Mouse (Mus musculus) c-Kit-negative CD71-positive TER-119-positive erythroid progenitor cells, embryonic 14.5 days (primary cell): ENCODE data around the gene Mipol1.

Experiments
- DNase-seq: peaks from one replicate; pipeline ENCODE4 v3.0.0-alpha.2; 2013; ENCODE audit warnings: low read depth, low spot score

Gene Mipol1

DNA sequence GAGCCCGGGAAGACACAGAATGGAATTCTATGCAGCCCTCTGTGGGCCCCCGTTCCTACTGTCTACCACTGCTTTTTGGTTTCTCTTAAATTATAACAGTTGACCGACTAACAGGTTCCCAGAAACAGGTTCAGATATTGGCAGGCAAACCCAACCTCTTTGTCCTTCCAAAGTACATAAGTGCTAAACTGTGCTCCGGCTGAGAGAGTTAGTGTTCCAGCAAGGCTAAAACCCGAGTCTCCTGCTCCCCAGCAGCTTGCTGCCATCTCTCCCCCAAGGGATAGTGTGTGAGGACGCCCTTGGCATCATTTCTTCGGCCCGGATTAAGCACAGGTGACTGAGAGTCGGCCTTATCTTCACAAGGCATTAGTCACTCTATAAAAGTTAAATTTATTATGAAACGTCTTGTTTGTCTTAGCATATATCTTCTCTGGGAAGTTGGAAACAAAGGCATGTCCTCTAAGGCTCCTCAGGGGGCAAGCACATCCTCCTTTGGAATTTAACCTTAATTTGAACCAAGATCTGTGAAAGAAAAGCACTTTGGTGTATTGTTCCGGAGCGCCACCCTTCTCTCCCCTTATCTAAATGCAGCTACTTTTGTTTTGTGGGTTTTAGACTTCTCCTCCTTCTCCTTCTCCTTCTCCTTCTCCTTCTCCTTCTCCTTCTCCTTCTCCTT is 285.6 kb downstream of the Mipol1 start:
- DNase-seq = no peak

DNA sequence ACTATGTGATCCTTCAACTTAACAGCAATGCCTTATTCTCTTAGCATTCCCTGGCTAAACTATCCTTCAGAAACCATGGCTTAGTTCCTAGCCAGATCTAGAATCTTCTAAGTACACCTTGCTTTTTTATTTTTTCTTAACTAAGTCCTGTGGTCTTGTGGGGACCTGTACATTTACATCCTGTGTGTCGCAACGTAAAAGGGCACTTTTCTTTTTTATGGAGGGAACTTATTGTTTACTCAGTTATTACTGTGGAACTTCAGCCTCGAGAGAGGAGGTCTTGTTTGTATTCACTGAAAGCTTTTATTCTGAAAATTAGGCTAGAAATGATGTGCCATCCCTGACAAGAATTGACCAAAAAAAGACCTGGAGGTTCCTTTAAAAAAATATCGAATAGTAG is 298.1 kb downstream of the Mipol1 start:
- no peak for DNase-seq

DNA sequence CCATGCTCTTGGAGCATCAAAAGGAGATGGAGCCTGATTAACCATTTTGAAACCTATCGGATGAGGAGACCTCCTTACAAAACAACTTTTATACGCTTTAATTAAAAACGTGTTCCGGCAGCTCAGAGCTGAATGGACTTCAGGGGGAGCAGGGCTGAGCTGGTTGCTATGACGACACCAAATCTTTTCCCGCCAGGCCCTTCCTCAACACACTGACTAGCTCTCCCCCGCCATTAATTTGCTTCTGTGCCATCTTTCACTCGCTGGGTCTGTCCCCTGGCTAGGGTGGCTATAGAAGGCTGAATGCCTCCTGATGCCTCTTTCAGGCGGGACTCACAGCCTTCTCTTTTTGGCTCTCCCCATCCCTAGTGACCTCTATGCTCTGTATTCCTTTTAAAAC is 300.2 kb downstream of the Mipol1 start:
- DNase-seq = no peak

DNA sequence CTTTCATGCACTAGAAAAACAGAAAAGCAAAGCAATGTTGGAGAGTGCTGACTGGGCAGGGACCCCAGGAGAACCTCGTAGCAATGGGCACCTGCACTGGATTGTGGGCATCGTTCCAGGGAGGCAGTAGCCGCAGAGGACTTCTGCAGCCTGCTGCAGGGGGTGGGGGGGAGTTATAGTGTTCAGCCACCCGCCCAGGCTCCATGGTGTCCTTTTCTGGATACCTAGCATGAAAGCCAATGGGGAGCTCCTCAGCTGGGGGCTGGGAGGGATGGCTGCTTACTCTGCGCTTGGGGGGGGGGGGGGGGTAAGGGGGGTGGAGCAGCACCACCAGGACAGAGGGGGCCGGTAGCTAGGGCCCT is 304.3 kb downstream of the Mipol1 start:
- DNase-seq = no peak

DNA sequence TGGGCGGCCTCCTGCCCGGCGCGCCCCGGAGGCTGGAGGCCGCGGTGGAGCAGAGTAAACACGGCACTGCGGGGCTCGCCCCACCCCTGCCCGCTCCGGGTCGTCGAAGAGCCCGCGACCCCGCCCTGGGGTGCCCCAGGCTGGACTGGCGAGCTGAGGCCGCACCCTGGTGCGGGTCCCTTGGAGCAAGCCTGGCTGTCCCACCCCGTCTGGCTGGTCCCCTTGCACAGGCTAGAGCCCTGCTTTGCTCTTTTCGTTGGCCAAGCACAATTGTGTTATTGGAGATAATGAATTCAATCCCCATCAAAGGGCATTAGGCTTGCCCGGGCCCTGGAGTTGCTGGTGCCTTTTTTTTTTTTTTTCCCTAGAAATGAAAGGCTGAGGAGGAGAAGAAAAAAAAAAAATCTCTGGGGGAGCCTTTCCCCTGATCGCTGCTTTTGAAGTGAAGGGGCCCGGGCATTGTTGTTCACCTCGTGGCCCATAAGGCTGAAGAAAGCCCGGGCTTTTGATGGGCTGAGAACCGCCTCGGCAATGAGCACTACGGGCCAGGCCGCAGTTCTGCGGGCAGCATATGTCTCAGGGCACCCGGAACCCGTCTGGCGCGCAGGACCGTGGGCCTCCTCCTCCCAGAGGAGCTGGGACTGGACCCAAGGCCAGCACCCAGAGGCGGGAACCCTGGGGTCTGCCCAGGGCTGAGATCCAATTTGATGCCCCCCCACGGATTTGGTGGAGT is 304.8 kb downstream of the Mipol1 start:
- no peak for DNase-seq

DNA sequence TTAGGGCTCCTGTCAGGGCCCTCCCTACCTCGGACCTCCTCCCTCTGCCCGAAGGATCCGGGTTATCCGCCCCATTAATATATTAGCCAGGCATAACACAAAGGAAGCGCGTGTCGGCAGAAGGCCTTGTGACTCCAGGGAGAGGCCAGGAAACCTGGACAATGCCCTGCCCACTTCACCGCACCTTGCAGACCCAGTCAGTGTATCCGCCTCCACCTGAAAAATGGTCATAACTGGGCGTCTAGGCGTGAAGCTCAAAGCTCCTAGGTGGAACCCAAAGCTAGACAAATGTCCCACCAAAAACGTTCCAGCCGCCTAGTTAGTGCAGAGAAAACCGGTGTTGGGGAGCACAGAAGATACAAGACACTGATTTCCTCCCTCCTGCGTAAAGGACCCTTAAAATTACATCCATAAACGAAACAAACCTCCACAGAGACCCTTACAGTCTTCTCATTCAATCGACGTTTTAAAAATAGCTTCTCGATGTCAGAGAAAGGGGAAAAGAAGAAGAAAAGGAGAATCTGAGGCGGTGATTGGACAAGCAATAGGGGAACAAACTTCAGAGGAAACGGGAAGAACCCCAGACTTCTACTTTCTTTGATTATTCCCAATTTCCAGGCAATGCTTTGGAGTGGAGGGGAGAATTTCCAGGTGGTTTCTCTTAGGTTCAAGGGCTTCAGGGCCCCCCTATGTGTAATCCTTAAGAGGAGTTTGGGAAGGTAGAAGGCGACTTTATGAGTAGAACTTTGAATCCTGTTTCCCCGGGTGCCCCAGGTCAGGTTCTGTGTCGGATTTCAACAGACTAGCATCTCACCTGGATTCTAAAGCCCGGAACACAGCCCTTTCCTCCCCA is 306.1 kb downstream of the Mipol1 start:
- no peak for DNase-seq

DNA sequence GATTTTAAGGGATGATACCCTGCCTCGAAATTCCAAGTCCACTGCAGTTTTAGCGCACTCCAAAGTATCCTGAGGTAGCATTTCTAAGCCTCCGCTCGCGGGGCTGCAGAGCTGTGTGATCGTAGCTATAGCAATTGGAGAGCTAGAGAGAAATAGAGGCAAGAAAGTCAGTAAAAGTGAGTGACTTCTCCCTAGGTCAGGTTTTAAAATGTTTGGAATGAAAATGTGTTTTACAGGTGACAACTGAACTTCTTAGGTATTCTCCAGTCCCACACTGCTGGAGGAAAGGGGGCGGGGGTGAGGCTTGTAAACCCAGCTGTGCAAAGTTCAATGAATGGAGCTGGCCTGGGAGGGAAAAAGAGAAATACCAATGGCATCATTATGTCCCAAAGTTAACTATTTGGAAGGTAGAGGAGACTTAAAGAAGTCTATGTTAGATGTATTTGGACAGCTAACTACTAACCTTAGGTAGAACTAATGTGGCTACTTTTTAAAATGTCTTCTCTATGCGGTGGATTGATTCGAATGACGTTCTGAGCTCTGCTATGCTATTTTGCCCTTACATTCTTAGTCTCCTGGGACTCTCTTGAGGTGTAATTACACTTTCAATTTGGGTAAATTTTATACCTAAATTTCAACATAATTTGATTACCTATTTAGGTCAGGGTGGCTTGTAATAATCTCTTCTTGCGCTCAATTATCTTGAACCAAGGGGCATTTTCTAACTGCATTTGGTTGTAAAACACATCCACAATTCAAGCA is 306.9 kb downstream of the Mipol1 start:
- DNase-seq = no peak

DNA sequence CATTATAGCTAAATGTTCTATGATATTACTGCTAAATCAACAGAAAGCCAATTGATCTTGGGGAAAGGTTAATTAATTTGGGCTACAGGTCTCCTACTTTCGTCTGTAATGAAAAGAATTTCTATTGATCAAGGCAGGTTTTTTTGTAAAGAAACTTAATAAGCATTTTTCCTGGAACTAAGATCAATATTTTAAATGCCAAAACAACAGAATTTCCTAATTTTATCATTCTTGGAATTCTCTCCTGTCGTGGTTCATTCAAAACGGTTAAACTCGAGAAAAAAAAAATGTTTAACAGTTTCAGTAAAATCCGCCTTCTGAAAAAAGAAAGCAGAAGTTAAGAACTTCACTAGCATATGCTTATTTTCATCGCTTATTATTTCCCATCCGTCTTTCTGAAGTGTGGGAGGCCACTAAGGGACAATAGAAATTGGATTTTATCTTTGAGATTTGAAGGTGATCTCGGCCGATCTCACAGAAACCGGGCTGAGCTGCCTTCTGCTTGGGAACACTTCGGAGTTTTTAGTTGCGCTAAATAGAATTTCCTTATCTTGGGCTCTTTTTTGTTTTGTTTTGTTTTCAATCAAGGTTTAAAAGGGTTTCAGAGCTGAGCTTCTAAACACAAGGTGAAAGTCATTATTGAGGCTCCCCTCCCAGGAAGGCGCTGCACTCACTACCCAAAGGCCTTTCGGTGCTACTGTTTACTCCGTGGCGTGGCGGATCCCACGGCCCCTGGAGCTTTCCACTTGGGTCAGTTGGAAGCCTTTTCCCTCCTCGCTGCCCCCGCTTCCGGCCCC is 307.8 kb downstream of the Mipol1 start:
- DNase-seq = no peak

DNA sequence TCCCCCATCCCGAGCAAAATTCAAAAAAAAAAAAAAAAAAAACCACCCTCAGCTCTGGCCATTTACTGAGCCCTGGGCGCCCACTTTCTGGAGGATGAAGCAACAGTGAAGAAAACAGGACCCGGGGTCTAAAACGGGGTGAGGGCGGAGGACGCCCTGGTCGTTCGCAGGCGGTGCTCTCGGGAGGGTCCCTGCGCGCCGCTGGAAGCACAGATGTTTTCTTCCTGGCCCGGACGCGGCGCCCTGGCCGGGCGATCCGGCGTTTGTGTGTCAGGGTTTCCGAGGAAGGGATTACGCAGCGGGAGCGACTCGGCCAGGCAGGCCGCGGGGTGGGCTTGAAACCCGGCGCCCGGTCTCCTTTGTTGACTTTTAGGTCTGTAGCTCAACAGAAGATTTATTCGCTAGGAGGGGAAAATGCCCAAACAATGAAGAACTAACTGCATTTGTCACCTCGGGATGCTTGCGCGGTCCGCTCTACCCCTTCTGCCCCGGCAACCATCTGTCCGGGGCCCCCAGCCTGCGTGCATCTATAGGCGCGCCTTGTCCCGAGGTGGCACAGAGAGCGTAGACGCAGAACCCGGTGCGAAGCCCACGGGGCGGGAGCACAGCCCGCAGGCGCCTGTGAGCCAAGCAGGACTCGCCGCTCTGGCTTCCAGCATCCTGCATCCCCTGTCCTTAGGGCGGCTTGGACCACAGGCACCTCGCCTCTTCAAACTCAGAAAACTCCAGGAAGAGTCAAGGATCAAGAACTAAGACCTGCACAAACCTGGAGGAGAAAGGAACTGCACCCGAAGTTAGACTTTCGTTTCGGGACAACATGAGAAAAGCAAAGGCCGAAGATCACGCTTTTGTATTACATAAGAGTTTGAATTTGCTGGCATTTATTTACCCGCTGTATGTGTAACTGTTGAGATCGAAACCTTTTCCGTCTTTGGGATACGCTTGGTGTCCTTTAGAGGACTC is 308.6 kb downstream of the Mipol1 start:
- DNase-seq = no peak

DNA sequence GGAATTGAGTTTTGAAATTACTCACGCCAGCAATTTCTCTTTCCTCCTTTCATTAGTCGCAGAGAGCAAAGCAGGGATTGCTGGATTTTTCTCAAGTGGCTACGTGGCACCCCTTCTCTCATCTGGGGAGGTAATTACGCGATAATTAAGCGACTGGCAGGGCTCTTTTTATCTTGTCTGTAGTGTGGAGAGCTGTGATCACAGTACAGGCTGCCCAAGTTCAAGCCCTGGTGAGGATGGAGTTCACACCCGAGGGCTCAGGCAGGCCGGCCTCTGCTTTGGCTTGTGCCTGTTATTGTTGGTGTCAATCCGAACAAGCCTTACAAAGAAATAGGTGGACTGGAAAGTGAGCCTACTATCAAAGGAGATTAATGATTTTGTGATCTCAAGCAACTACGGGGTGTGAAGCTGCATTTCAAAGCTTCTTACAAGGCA is 309.3 kb downstream of the Mipol1 start:
- no peak for DNase-seq

DNA sequence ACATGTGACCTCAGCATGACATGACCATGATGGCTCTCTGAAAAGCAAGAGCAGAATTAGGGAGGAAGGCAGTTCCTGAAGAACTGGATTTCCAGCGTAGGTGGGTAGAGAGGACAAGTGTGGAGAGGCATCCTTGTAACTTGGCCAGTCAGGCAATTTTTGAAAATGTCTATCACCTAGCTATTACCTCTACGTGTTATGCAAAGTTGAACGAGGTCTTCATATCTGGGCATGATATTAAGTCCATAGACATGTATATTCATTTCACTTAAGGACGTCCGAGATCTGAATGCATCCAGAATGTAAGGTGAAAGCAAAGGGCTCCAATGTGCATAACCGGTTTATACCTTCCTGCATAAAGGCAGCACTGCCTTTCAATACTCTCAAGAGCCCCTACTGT is 310.9 kb downstream of the Mipol1 start:
- DNase-seq = no peak

DNA sequence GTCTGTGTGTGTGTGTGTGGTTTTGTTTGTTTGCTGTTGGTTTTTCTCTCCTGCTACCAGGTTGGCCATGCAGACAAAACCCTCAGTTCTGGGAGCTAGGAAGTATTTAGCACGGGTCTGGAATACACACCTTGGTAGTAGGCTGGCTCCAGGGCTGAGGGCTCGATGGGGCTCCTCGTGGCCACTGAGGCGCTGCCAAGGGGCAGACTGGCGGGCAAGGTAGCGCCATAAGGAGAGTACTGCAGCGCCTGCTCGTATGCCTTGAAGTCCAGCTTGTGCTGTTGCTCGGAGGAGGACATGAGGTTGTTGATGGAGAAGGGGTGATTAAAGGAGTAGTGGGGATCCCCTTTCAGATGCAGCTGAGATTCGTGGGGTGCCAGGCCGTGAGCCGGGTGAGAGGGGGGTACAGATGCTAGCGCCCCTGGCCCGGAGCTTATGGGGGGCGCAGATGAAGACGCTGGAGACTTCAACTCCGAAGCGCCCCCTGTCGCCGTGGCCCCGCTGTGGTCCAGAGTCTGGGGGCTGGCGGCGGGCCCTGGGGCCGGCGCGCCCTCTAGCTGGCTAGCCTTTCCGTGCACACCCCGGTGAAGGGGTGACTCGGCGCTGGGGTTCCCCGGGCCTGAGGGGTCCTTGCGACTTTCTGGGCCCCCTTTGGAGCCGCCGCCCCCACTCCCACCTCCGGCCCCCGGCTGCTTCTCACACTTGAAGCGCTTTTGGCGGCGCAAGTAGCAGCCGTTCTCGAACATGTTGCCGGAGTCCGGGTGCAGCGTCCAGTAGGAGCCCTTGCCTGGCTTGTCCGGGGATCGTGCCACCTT is 311.9 kb downstream of the Mipol1 start:
- DNase-seq = no peak

DNA sequence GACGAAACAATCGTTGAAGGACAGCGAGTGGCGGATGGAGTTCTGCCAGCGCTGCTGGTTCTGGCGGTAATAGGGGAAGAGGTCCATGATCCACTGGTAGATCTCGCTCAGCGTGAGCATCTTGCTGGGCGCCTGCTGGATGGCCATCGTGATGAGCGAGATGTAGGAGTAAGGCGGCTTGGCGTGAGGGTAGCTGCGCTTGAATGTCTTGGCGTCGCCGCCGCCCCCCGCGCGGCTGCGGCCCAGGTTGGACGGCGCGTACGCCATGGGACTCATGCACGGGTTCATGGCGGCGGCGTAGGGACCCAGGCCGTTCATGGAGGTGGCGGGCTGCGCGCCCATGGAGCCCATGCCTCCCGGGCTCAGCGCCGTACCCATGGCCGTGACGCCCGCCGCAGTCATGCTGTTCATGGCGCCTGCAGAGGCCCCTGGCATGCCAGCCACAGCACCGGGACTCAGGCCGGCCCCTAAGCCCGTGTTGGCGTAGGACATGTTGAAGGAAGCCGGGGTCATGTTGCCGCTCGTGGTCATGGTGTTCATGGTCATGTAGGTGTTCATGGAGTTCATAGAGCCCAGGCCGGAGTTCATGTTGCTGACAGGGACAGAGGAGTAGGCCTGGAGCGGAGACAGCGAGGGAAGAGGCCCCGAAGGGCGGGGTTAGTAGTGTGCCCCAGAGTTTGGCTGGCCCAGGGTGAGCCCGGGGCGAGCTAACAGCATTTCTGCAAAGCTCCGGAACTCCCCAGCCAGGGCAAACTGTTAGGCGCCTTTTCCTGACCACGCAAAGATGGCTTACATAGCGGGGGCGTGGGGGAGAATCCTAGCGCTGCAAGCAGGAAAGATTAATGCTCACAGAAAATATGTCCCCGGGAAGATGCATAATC is 312.8 kb downstream of the Mipol1 start:
- no peak for DNase-seq

DNA sequence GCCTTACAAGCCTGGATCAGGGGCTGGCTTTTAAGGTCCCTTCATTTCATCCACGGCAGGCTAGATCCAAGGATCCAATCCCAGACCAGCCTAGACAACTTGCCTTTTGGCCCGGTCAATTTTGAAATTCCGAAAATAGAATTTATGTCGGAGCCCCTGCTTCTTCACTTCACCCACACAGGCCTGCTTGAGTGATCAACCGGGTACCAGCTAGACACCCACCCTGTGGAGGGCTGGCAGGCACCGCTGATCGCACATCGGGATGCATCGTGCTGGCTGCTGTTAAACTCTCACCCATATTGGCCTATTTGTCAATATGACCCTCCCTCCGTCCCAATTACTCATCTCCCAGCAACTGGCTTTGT is 313.4 kb downstream of the Mipol1 start:
- no peak for DNase-seq

DNA sequence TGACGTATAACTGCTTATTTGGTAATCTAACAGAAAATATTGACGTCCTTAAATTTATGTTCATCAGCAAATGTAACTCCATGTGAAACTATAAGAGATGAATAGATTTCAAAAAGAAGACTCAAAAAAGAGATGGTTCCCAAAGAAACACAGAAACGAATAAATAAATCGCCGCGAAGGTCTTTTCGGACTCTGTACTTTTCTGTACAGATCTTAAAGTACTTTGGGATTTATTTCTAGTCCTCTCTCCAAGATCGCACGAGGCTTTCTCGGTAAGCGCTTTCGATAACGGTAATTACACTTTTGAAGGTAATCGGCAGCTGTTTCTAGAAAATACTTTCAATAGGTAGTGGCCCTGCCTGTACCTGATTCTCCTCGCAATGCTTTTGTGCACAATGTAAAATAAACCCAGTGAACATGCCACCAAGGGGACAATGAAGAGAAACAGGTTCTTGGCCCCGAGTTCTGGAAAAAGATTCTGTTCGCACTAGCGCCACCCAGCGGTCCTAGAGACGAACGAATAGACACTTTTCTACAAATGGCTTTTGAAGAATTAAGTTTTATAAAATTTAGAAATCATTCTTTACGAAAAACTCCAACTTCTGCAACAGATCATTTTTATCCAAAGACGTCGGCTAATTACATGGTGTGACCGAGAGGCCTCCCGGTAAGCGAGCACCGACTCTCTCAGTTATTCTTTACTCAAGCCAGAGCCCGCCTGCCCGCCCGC is 314.6 kb downstream of the Mipol1 start:
- no peak for DNase-seq

DNA sequence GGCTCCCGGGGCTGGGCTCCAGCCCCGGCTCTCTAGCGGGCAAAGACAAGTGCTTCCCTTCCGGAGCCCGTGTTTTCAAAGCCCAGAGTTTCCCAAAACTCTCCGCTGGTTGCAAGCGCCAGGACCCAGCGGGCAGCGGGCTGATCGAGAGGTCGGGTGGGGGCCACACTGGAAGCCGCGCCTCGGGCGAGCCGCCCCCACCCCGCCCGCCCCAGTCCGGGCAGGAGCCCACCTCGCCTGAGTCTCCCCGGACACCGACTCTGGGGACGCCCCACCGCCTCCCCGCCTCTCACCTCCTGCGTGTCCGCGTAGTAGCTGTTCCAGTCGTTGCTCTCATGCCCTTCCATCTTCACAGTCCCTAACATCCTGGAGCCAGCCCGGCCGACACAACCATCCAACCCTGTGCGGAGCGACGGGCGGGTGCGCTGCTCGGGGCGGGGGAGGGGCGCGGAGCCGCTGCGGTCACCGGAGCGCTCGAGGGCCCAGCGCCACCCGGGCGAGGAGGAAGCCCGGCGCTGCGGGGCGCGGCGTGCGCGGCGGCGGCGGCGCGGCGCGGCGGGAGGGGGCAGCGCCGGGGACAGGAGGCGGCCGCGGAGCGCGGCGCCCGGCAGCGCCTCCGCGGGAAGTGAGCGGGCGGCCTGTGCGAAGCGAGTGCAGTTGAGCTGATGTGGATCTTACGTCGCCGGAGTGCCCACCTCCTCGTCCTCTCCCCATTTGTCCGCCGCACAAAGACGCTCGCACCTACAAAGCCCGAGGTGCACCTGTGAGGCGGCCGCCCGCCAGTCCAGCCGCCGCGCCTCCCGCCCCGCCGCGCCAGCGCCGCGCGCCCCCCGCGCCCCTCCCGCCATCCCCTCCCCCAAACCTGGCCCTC is 315.4 kb downstream of the Mipol1 start:
- DNase-seq = no peak
